Mouse (Mus musculus) limb, embryonic 10.5 days (tissue): ENCODE results near the gene Dtl. TPM values are rescaled to one million over a fixed set of nuclear protein-coding genes. Genes with fewer than 3 reads are reported as not detected.

Source experiments
- DNase-seq: peaks from one replicate; pipeline ENCODE4 v3.0.0-alpha.2; 2017; ENCODE audit warnings: low spot score
- H3K27ac ChIP-seq: fragments of 300-500 bp; sonication (generic); 2 replicates; pipeline ENCODE4 v1.5.1; 2016; ENCODE audit warnings: mild to moderate bottlenecking
- H3K27me3 ChIP-seq: fragments of 300-500 bp; sonication (generic); 2 replicates; pipeline ENCODE4 v1.6.1; 2016; ENCODE audit warnings: low read depth, mild to moderate bottlenecking; ENCODE audit not compliant: poor library complexity, severe bottlenecking
- H3K36me3 ChIP-seq: fragments of 300-500 bp; sonication (generic); 2 replicates; pipeline ENCODE4 v1.6.1; 2016; ENCODE audit warnings: mild to moderate bottlenecking, moderate library complexity
- H3K4me1 ChIP-seq: fragments of 300-500 bp; sonication (generic); 2 replicates; pipeline ENCODE4 v1.6.1; 2016
- H3K4me3 ChIP-seq: fragments of 300-500 bp; sonication (generic); 2 replicates; pipeline ENCODE4 v1.5.1; 2016; ENCODE audit warnings: mild to moderate bottlenecking, moderate library complexity
- H3K9me3 ChIP-seq: fragments of 300-500 bp; sonication (generic); replicated peaks from 2 replicates; pipeline ENCODE4 v1.6.1; 2016; ENCODE audit warnings: mild to moderate bottlenecking
- WGBS: fragments of 180-500 bp; shearing (Covaris S2); methylation state at CpG from one replicate; pipeline ENCODE4 v1.1.7; 2016; 5-methylcytosine and 5-hydroxymethylcytosine counted together
- polyA plus RNA-seq: library from polyadenylated mRNA; unstranded; fragments of >200 nt; fragmentation: Nextera tagmentation; extraction: Ambion mirVana; gene quantifications from 2 replicates; pipeline ENCODE4 v1.2.1, GENCODE M21; 2016

The Dtl gene
- polyA plus RNA-seq, 1 experiment from 2014 or later, result 92.7 TPM

GRCm38 (mm10) chr1:191509865-191510264 is 65.5 kb downstream of the Dtl start:
- no peaks in the 10 kb centered on the region for H3K4me1 ChIP-seq
- no peak overlapping the region for H3K4me3 ChIP-seq
- H3K27me3 ChIP-seq, result no peaks in the 10 kb centered on the region
- no peaks in the 10 kb centered on the region for H3K9me3 ChIP-seq
- H3K27ac ChIP-seq, result no peak overlapping the region
- no peak for DNase-seq
- 79% methylated on average over 3 of the region's 3 CpGs for WGBS
- H3K36me3 ChIP-seq, result no peaks in the 10 kb centered on the region

GRCm38 (mm10) chr1:191509131-191509530 is 66.2 kb downstream of the Dtl start:
- DNase-seq, result no peak
- WGBS, result 92% methylated on average over 6 of the region's 6 CpGs
- no peaks in the 10 kb centered on the region for H3K36me3 ChIP-seq
- H3K27ac ChIP-seq, result no peak overlapping the region
- no peaks in the 10 kb centered on the region for H3K9me3 ChIP-seq
- no peaks in the 10 kb centered on the region for H3K27me3 ChIP-seq
- no peaks in the 10 kb centered on the region for H3K4me1 ChIP-seq
- no peak overlapping the region for H3K4me3 ChIP-seq

- no peak overlapping the region for H3K27ac ChIP-seq
- H3K9me3 ChIP-seq, result no peaks in the 10 kb centered on the region
- H3K27me3 ChIP-seq, result no peaks in the 10 kb centered on the region
- H3K4me3 ChIP-seq, result no peak overlapping the region
- WGBS, result 54% methylated on average over 1 of the region's 1 CpGs
- H3K4me1 ChIP-seq, result no peaks in the 10 kb centered on the region
- H3K36me3 ChIP-seq, result no peaks in the 10 kb centered on the region
- no peak for DNase-seq
Observed at GRCm38 (mm10) chr1:191506791-191507190, 68.6 kb downstream of the Dtl start.

- no peaks in the 10 kb centered on the region for H3K9me3 ChIP-seq
- H3K27ac ChIP-seq, result no peak overlapping the region
- WGBS, result 96% methylated on average over 6 of the region's 6 CpGs
- no peaks in the 10 kb centered on the region for H3K4me1 ChIP-seq
- H3K27me3 ChIP-seq, result no peaks in the 10 kb centered on the region
- no peak overlapping the region for H3K4me3 ChIP-seq
- DNase-seq, result no peak
- no peaks in the 10 kb centered on the region for H3K36me3 ChIP-seq
Observed at GRCm38 (mm10) chr1:191499666-191500065, 75.7 kb downstream of the Dtl start.

GRCm38 (mm10) chr1:191498271-191498955 is 76.9 kb downstream of the Dtl start:
- no peaks in the 10 kb centered on the region for H3K4me1 ChIP-seq
- H3K9me3 ChIP-seq, result no peaks in the 10 kb centered on the region
- no peak overlapping the region for H3K4me3 ChIP-seq
- H3K27ac ChIP-seq, result no peak overlapping the region
- WGBS, result 86% methylated on average over 14 of the region's 14 CpGs
- no peaks in the 10 kb centered on the region for H3K27me3 ChIP-seq
- no peak for DNase-seq
- no peaks in the 10 kb centered on the region for H3K36me3 ChIP-seq

- Histone ChIP-seq H3K9me3 (no peaks in the 10 kb centered on the region), H3K4me1 (no peaks in the 10 kb centered on the region), H3K27me3 (no peaks in the 10 kb centered on the region), H3K4me3 (no peak overlapping the region), H3K36me3 (no peaks in the 10 kb centered on the region), H3K27ac (no peak overlapping the region)
- 89% methylated on average over 1 of the region's 1 CpGs for WGBS
- no peak for DNase-seq
Observed at GRCm38 (mm10) chr1:191496676-191497075, 78.7 kb downstream of the Dtl start.

GRCm38 (mm10) chr1:191495051-191495467 is 80.3 kb downstream of the Dtl start:
- H3K36me3 ChIP-seq, result no peaks in the 10 kb centered on the region
- H3K4me3 ChIP-seq, result no peak overlapping the region
- no peaks in the 10 kb centered on the region for H3K27me3 ChIP-seq
- WGBS, result 60% methylated on average over 10 of the region's 10 CpGs
- H3K4me1 ChIP-seq, result no peaks in the 10 kb centered on the region
- H3K27ac ChIP-seq, result no peak overlapping the region
- no peaks in the 10 kb centered on the region for H3K9me3 ChIP-seq
- DNase-seq, result no peak

DNA sequence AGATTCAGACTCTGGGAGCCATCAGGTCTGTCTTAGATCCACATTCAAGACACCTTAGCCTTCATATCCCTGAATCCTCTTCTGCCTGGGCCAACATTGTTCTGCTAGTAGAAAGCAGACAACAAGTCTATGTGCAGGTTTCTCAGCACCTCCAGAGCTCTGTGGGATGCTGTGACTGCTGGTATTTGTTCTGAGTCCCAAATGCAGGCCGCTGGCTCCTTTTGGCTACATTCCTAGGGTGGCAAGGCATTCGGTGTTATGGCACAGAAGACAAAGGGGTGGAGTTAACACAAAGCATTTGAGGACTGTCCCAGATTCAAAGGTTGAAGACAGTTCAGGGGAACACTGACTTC is 81.1 kb downstream of the Dtl start:
- H3K36me3 ChIP-seq, result no peaks in the 10 kb centered on the region
- WGBS, result 60% methylated on average over 2 of the region's 2 CpGs

GRCm38 (mm10) chr1:191493476-191494302 is 81.7 kb downstream of the Dtl start:
- H3K27ac ChIP-seq, result no peak overlapping the region

More for the DNA sequence above, 81.1 kb downstream of the Dtl start:
- H3K27ac ChIP-seq, result no peak overlapping the region
- H3K27me3 ChIP-seq, result no peaks in the 10 kb centered on the region
- peaks cover under 1% of the 10 kb centered on the region; the same call in 1 of the 2 replicates for H3K4me1 ChIP-seq
- no peak overlapping the region for H3K4me3 ChIP-seq
- H3K9me3 ChIP-seq, result no peaks in the 10 kb centered on the region
- DNase-seq, result no peak

DNA sequence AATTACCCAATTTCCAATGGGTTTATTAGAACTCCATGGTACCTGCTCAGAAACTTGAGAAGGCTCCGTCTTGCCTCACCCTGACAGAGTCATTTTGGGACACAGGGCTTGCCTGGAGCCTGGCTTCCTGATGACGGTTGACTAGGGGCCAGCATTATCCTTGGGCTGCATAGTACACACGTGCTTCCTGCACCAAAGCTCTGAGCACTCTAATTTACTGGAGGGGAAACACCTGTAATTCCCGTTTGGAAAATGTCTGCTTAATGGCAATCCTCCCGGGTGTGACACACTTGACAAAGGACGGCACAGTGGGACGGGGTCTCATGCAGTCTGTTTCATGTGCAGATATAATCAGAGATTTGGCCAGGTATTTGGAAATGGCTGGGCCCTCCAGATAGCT is 84.9 kb downstream of the Dtl start:
- WGBS, result 74% methylated on average over 7 of the region's 7 CpGs
- no peak overlapping the region for H3K4me3 ChIP-seq
- peaks cover 9% of the 10 kb centered on the region for H3K4me1 ChIP-seq
- no peak for DNase-seq
- H3K27ac ChIP-seq, result no peak overlapping the region
- H3K9me3 ChIP-seq, result no peaks in the 10 kb centered on the region
- H3K27me3 ChIP-seq, result no peaks in the 10 kb centered on the region
- no peaks in the 10 kb centered on the region for H3K36me3 ChIP-seq

More at GRCm38 (mm10) chr1:191493476-191494302, 81.7 kb downstream of the Dtl start:
- peaks cover 4% of the 10 kb centered on the region; the same call in 1 of the 2 replicates for H3K4me1 ChIP-seq
- WGBS, result 86% methylated on average over 13 of the region's 13 CpGs
- H3K4me3 ChIP-seq, result no peak overlapping the region
- H3K27me3 ChIP-seq, result no peaks in the 10 kb centered on the region
- H3K36me3 ChIP-seq, result no peaks in the 10 kb centered on the region
- no peak for DNase-seq
- H3K9me3 ChIP-seq, result no peaks in the 10 kb centered on the region

Other genes with a start within 250 kb of the Dtl start
- 25.6 and 27.0 TPM in 2 replicates for gene Tmem206, start 249.6 kb downstream of the Dtl start, polyA plus RNA-seq
- gene Ppp2r5a, start 172.3 kb downstream of the Dtl start, polyA plus RNA-seq, result 11.3 and 14.4 TPM in 2 replicates
- 78.5 and 85.3 TPM in 2 replicates for gene Ints7, start 92 bp upstream of the Dtl start, polyA plus RNA-seq
- gene Lpgat1, start 142.3 kb upstream of the Dtl start, polyA plus RNA-seq, result 28.2 and 29.4 TPM in 2 replicates
- gene Nek2, start 245.9 kb upstream of the Dtl start, polyA plus RNA-seq, result 64.7 and 68.0 TPM in 2 replicates